ENCODE assay signal across 7 mouse cellular contexts in the genomic region with DNA sequence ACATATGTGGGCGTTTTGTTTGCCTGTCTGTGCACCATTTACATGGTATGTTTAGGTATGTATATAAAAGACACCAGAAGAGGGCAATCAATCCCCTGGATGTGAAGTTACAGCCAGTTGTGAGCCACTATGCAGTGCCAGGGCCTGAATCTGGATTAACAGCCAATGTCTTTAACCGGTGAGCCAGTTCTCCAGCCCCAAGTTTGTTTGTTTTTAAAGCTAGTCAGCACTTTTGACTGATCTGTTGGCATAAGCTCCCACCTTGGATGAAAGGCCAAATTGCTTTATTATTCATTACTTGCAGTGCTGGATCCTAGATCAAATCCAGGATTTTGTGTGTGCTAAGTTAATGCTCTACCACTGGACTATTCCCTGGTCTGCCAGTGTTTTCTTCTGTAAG. TPM values are rescaled to one million over a fixed set of nuclear protein-coding genes. Genes with fewer than 3 reads are reported as not detected.
DNase-seq lines count a peak whose midpoint lies in the region; TF ChIP-seq lines count a peak whose summit lies in the region.

No protein-coding gene starts in this region.

- H3K36me3 ChIP-seq in splenic B cell, adult 2 months (ENCODE audit: control insufficient read depth, insufficient read depth, low read length, poor library complexity, severe bottlenecking) = no peaks in the 10 kb centered on the region

- peaks cover 2% of the 10 kb centered on the region; the same call in 1 of the 2 replicates for H3K4me1 ChIP-seq in embryonic fibroblast, embryonic 13.5 days (ENCODE audit: control insufficient read depth, insufficient read depth, low read length)

- H3K27ac ChIP-seq in embryonic fibroblast, embryonic 13.5 days (ENCODE audit: insufficient read depth, low read length) = no peak overlapping the region

- no peak for TF ChIP-seq POLR2A in embryonic fibroblast, embryonic 13.5 days (IDR thresholded peaks at IDR 0.05; ENCODE audit: low read depth, low read length)

- peak overlapping the region; percentile 74 for H3K4me3 ChIP-seq in embryonic fibroblast, embryonic 13.5 days (ENCODE audit: insufficient read depth, low read length)

- peak; percentile 27 for DNase-seq in retina, embryonic 14.5 days (ENCODE audit: low spot score)
- DNase-seq in retina, postnatal 1 day = no peak
- DNase-seq in kidney, postnatal 36 days = peak; percentile 51 to 73
- peak; percentile 42 for DNase-seq in splenic B cell, adult 2 months (ENCODE audit: low read depth, low spot score)
- DNase-seq in cerebellum, postnatal 10 days = no peak
- DNase-seq in right cerebral cortex, postnatal 10 days (ENCODE audit: low spot score in 2 of 2) = no peak

- TF ChIP-seq CTCF in embryonic fibroblast, embryonic 13.5 days (IDR thresholded peaks at IDR 0.05; ENCODE audit: borderline replicate concordance, insufficient read depth, low read length) = no peak

- H3K27me3 ChIP-seq in splenic B cell, adult 2 months (ENCODE audit: control insufficient read depth, insufficient read depth, low read length, poor library complexity, severe bottlenecking) = no peaks in the 10 kb centered on the region

RNA-seq across cellular contexts. Expression of a gene that starts 1.3 kb away (rescaled TPM):
- polyA plus RNA-seq in embryonic fibroblast, embryonic 13.5 days (2011; ENCODE audit: insufficient read length, low read depth, missing spikeins) = 30.3 and 36.2 TPM in 2 replicates

RNA-seq across cellular contexts. Expression of a gene that starts 1.7 kb away (rescaled TPM):
- polyA plus RNA-seq in embryonic fibroblast, embryonic 13.5 days (2011; ENCODE audit: insufficient read length, low read depth, missing spikeins) = 0.48 and 0.53 TPM in 2 replicates

Comparison
In these comparisons a context has a peak if more than half of its experiments do, and no peak if none do; other contexts are left out.
1. DNase-seq: peak in retina, embryonic 14.5 days (single experiment), kidney, postnatal 36 days (2 of 2) and splenic B cell, adult 2 months (single experiment); none in retina, postnatal 1 day (single experiment), cerebellum, postnatal 10 days (0 of 2) and right cerebral cortex, postnatal 10 days (0 of 2).